Mouse (Mus musculus) kidney, adult 2 months (tissue): ENCODE measurements around the gene Ulk4.

Source experiments
- CTCF ChIP-seq: fragments of 200-500 bp; conservative IDR thresholded peaks from 2 replicates; pipeline ENCODE4 v1.5.1; 2011; ENCODE audit warnings: low read depth, mild to moderate bottlenecking, control low read depth, low read length, moderate library complexity, mixed read lengths; ENCODE audit not compliant: insufficient read depth, insufficient read length
- POLR2A ChIP-seq: fragments of 200-500 bp; IDR thresholded peaks from one replicate; pipeline ENCODE4 v1.6.1; 2011; ENCODE audit warnings: low read depth, low read length, control low read depth

DNA sequence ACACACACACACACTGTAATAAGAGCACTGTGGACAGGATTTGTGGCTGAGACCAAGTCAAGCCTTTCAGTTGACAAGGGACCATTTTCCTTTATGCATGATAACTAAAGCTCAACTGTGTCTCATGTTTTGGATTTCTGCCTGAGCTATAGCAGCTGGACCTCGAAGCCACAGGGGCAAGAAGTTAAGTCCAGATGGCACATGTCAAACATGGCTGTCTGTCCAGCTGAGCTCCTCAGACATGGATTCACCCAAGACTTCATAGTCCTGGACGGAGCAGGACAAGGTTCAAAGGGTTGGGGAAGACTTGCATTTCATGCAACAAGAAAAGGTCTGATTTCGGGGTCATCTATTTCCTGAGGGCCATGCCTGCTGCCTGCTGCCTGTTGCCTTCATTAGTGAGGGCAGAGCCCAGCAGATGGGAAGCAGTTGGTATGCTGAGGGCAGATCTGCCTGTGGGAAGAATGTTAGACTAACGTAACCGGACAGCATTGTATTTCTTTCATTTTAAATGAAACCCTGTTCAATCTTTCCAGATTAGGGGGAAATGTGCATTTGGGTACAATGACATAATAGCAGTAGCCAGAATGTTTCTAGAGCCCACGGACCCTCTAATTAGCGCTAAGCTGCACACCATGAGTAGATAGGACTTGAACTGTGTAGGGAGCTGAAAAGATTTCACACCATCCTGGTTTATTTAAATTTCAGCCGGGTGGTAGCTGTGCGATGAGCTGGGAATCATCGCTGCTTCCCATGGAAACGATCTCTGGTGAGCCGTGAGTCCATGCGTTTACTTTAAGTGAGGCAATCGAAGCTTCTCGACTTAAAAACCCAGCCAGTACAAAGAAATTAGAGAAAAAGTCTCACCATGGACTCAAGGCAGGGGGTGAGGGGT, 286.9 kb downstream of the Ulk4 start:
- TF ChIP-seq POLR2A (no peak), CTCF (no peak)
